Mouse (Mus musculus) embryonic facial prominence, embryonic 12.5 days (tissue): ENCODE results near the gene Krit1. TPM values are rescaled to one million over a fixed set of nuclear protein-coding genes. Genes with fewer than 3 reads are reported as not detected.
"Not testable (repeated sequence)": the region's sequence is repeated elsewhere in the genome, so short reads cannot be mapped to it uniquely, and the experiment has no call there.

Experiments
- ATAC-seq: fragments of 200-750 bp; cut with Nextera tagmentation; 2 replicates; pipeline ENCODE4 v1.8.0; 2017; ENCODE audit not compliant: insufficient number of reproducible peaks, insufficient read depth, low FRiP score, low TSS enrichment
- H3K27ac ChIP-seq: fragments of 300-500 bp; sonication (generic); 2 replicates; pipeline ENCODE4 v1.5.1; 2016; ENCODE audit warnings: mild to moderate bottlenecking
- H3K27me3 ChIP-seq: fragments of 300-500 bp; sonication (generic); 2 replicates; pipeline ENCODE4 v1.6.1; 2016; ENCODE audit warnings: mild to moderate bottlenecking, moderate library complexity
- H3K36me3 ChIP-seq: fragments of 300-500 bp; sonication (generic); 2 replicates; pipeline ENCODE4 v1.6.1; 2016; ENCODE audit warnings: mild to moderate bottlenecking
- H3K4me1 ChIP-seq: fragments of 300-500 bp; sonication (generic); 2 replicates; pipeline ENCODE4 v1.6.1; 2016
- H3K4me2 ChIP-seq: fragments of 300-500 bp; sonication (generic); replicated peaks from 2 replicates; pipeline ENCODE4 v1.6.1; 2016; ENCODE audit warnings: mild to moderate bottlenecking, moderate library complexity
- H3K4me3 ChIP-seq: fragments of 300-500 bp; sonication (generic); 2 replicates; pipeline ENCODE4 v1.5.1; 2016; ENCODE audit warnings: mild to moderate bottlenecking
- H3K9ac ChIP-seq: fragments of 300-500 bp; sonication (generic); 2 replicates; pipeline ENCODE4 v1.6.1; 2016; ENCODE audit warnings: mild to moderate bottlenecking, moderate library complexity
- H3K9me3 ChIP-seq: fragments of 300-500 bp; sonication (generic); 2 replicates; pipeline ENCODE4 v1.6.1; 2016; ENCODE audit warnings: mild to moderate bottlenecking, moderate library complexity
- WGBS: fragments of 180-500 bp; shearing (Covaris S2); methylation state at CpG from one replicate; pipeline ENCODE4 v1.1.7; 2016; 5-methylcytosine and 5-hydroxymethylcytosine counted together
- polyA plus RNA-seq: library from polyadenylated mRNA; unstranded; fragments of >200 nt; fragmentation: Nextera tagmentation; extraction: Ambion mirVana; gene quantifications from 2 replicates; pipeline ENCODE4 v1.2.1, GENCODE M21; 2016

Krit1 gene
- polyA plus RNA-seq, 1 experiment from 2014 or later = 67.0 TPM

DNA sequence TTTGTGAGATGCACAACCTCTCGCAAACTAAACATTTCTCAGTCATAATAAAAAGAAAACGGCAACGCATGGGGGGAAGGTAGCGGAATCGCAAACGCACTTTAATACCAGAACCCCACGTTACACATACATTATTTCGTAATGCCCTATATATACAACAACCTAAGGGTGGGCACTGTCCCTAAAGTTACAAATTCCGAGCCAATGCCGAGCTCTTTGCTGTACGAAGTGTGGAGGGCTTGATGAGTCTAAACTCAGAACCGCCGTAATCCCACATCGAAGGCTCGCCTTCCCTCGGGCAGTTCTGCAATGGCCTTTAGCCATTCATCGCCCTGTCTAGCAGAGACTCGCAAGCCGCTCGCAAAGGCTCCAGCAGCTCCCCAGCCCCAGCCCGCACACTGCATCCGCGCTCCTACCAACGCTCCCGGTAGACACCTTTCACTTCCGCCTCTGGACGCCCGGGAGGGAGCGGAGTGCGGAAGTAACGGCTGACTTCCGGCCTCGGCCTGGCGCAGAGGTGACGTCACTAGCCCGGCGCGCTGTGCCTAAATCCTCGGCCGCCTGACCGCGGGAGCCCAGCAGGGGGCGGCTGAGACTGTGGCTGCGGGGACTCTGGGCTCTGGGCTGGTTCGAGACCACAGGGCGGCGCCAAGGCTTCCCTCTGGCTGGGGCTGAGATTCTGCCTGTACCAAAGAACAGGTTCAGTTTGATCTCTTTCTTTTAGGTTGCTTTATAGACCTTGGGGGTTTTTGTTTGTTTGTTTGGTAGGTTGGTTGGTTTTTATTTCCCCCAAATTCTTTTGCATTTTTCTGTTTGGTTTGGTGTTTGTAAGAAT, 90.7 kb downstream of the Krit1 start, which contains the start of gene Mterf1a:
TSS of gene Mterf1a (minus strand) at position 475 of the 835 bp plus-strand sequence.
- H3K27ac ChIP-seq, H3K9me3 ChIP-seq, H3K4me1 ChIP-seq, H3K36me3 ChIP-seq, H3K27me3 ChIP-seq: not testable (repeated sequence)
- peak within 1 kb of the TSS; percentile 63 for H3K4me2 ChIP-seq
- 0% methylated on average over 9 of the region's 47 CpGs for WGBS
- H3K9ac ChIP-seq = peak within 1 kb of the TSS; percentile 33
- ATAC-seq = peak; percentile 97
- H3K4me3 ChIP-seq = peak within 1 kb of the TSS; percentile 42

DNA sequence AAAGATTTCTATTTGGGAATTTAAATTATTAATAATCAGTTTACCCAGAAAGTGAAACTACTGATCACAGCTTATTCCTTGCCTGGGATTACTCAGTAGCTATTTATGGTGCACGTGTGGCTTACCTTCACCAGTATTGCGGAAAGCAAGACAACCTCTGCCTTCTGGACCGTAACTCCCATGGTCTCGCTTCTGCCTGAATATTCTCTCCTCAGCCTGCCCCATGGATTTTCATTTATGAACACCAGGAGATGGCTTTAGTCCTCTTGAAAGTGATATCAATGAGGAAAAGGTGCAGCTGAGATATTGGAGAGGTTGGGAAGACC, 91.3 kb downstream of the Krit1 start:
- not testable (repeated sequence) for H3K4me3 ChIP-seq, ATAC-seq
- WGBS = 95% methylated on average over 4 of the region's 4 CpGs

More for the DNA sequence above, 91.3 kb downstream of the Krit1 start:
- not testable (repeated sequence) for H3K27me3 ChIP-seq, H3K9me3 ChIP-seq, H3K36me3 ChIP-seq, H3K4me1 ChIP-seq, H3K4me2 ChIP-seq, H3K27ac ChIP-seq, H3K9ac ChIP-seq

Other genes with a start within 250 kb of the Krit1 start
- gene 1700109H08Rik, start 231.6 kb upstream of the Krit1 start, polyA plus RNA-seq = 3.0 and 4.3 TPM in 2 replicates
- 16.7 and 20.8 TPM in 2 replicates for gene Pex1, start 207.1 kb upstream of the Krit1 start, polyA plus RNA-seq
- gene Rbm48, start 206.6 kb upstream of the Krit1 start, polyA plus RNA-seq = 14.6 and 18.0 TPM in 2 replicates
- gene Tmbim7, start 152.0 kb upstream of the Krit1 start, polyA plus RNA-seq = not detected in 2 replicates
- 66.3 and 71.2 TPM in 2 replicates for gene Gatad1, start 146.0 kb upstream of the Krit1 start, polyA plus RNA-seq
- gene Ankib1, start 259 bp upstream of the Krit1 start, polyA plus RNA-seq = 16.2 and 19.1 TPM in 2 replicates
- gene Lrrd1, start 42.0 kb downstream of the Krit1 start, polyA plus RNA-seq = 0.11 and 0.14 TPM in 2 replicates
- 9.0 and 9.2 TPM in 2 replicates for gene Mterf1a, start 90.7 kb downstream of the Krit1 start, polyA plus RNA-seq
- 158 and 178 TPM in 2 replicates for gene Akap9, start 124.9 kb downstream of the Krit1 start, polyA plus RNA-seq